Mouse (Mus musculus) CD4-positive, CD25-positive, alpha-beta regulatory T cell, adult 4 months (primary cell): Measurements from ENCODE around the gene Btd. TPM values are rescaled to one million over a fixed set of nuclear protein-coding genes. Genes with fewer than 3 reads are reported as not detected.

Source experiments
- polyA plus RNA-seq, 2 experiments: library from polyadenylated mRNA; unstranded; fragments of 100-300 nt; shearing (Covaris generic); gene quantifications; one replicate each; pipeline ENCODE4 v1.2.1; 2017

The Btd gene
- polyA plus RNA-seq, 2 experiments from 2014 or later, result 27.1 to 29.5 TPM

Other genes starting within 250 kb of the Btd start
- 10 to 100 TPM; 15.4 to 16.8 TPM for gene Sh3bp5, start 204.9 kb upstream of the Btd start, polyA plus RNA-seq
- 10 to 100 TPM in 1 of 2 experiments, 1 to 10 TPM in 1; 9.8 to 10.8 TPM for gene Eaf1, start 146.6 kb upstream of the Btd start, polyA plus RNA-seq
- gene Mettl6, start 146.0 kb upstream of the Btd start, polyA plus RNA-seq, result 10 to 100 TPM; 68.2 to 69.7 TPM
- 1 to 10 TPM; 5.6 to 8.5 TPM for gene Colq, start 49.7 kb upstream of the Btd start, polyA plus RNA-seq
- gene Gm49387, start 150 bp upstream of the Btd start, polyA plus RNA-seq, result under 1 TPM in 1 of 2 experiments, not detected in 1; 0.62 TPM
- 10 to 100 TPM; 33.3 to 37.9 TPM for gene Hacl1, start 258 bp downstream of the Btd start, polyA plus RNA-seq
- 1 to 10 TPM; 8.4 to 9.3 TPM for gene Ankrd28, start 189.6 kb downstream of the Btd start, polyA plus RNA-seq